Mouse (Mus musculus) spleen, adult 2 months (tissue): ENCODE measurements around the gene Krtap31-1. TPM values are rescaled to one million over a fixed set of nuclear protein-coding genes. Genes with fewer than 3 reads are reported as not detected.

Experiments used
- DNase-seq, 2 experiments: peaks; one replicate each; pipeline versions ENCODE4 v3.0.0 to v3.0.0-alpha.2; 2012 to 2021; ENCODE audit warnings: low spot score in 2 of 2, low read depth in 1 of 2
- H3K27ac ChIP-seq: fragments of 200-500 bp; 2 replicates; pipeline ENCODE4 v1.5.1; 2012; ENCODE audit warnings: low read length, inconsistent platforms; ENCODE audit not compliant: insufficient read depth
- H3K27me3 ChIP-seq: fragments of 200-500 bp; 2 replicates; pipeline ENCODE4 v1.6.1; 2012; ENCODE audit warnings: mild to moderate bottlenecking, moderate library complexity, low read length, inconsistent platforms; ENCODE audit not compliant: control insufficient read depth, insufficient read depth
- H3K36me3 ChIP-seq: fragments of 200-500 bp; 2 replicates; pipeline ENCODE4 v1.6.1; 2012; ENCODE audit warnings: mild to moderate bottlenecking, low read length, inconsistent platforms; ENCODE audit not compliant: control insufficient read depth, insufficient read depth
- H3K4me1 ChIP-seq: fragments of 200-500 bp; 2 replicates; pipeline ENCODE4 v1.6.1; 2011; ENCODE audit warnings: inconsistent platforms; ENCODE audit not compliant: control insufficient read depth, insufficient read depth, insufficient read length
- H3K4me3 ChIP-seq: fragments of 200-500 bp; 2 replicates; pipeline ENCODE4 v1.5.1; 2011; ENCODE audit warnings: mild to moderate bottlenecking, inconsistent platforms; ENCODE audit not compliant: insufficient read depth, insufficient read length; ENCODE audit errors: extremely low read depth
- CTCF ChIP-seq: fragments of 200-500 bp; IDR thresholded peaks from 2 replicates; pipeline ENCODE4 v1.5.1; 2011; ENCODE audit warnings: mild to moderate bottlenecking, inconsistent platforms; ENCODE audit not compliant: insufficient read depth, insufficient read length, insufficient replicate concordance; ENCODE audit errors: extremely low read depth
- POLR2A ChIP-seq: fragments of 200-500 bp; IDR thresholded peaks from 2 replicates; pipeline ENCODE4 v1.6.1; 2011; ENCODE audit warnings: low read depth, low read length, inconsistent platforms
- WGBS: fragments of 180-500 bp; shearing (Covaris S2); methylation state at CpG from one replicate; pipeline ENCODE4 v1.1.7; 2018; 5-methylcytosine and 5-hydroxymethylcytosine counted together
- polyA plus RNA-seq: library from polyadenylated mRNA; depleted of rRNA; stranded (reverse); fragments of >200 nt; gene quantifications from 2 replicates; pipeline ENCODE4 v1.2.3, GENCODE M21; 2012; rRNA removed

Gene Krtap31-1
- polyA plus RNA-seq, 1 experiment: not detected

DNA sequence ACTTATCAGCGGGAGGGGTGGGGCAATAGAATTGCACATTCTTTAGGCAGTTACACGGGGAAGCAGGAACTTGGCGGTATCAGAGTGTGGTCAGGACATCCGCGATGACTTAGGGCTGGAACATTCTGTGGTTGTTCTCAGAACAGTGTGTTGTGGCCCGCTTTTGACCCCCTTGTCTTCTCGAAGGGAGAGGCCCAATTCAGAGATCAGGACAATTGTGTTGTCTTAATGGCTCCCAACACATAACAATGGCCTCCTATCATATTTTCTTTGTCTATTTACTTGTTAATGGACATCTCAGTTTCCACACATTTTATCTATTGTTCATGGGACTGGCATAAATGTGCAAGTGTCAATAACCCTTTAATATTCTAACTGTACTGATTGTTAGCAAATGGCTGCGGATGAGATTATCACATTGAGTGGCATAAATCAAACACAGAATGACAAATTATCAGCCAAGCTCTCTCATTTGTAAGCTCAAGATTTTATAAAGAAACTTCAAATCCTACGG, 30.1 kb downstream of the Krtap31-1 start:
- no peaks in the 10 kb centered on the region for H3K36me3 ChIP-seq
- DNase-seq: no peak
- no peak overlapping the region for H3K27ac ChIP-seq
- no peak for TF ChIP-seq POLR2A
- no peak for TF ChIP-seq CTCF
- no peaks in the 10 kb centered on the region for H3K4me1 ChIP-seq
- 74% methylated on average over 9 of the region's 9 CpGs for whole genome bisulfite sequencing
- no peak overlapping the region for H3K4me3 ChIP-seq
- no peaks in the 10 kb centered on the region for H3K27me3 ChIP-seq

- H3K4me3 ChIP-seq: no peak within 1 kb of the TSS
- H3K4me1 ChIP-seq: no peaks in the 10 kb centered on the region
- no peak within 1 kb of the TSS for H3K27ac ChIP-seq
- DNase-seq: no peak
- H3K27me3 ChIP-seq: no peaks in the 10 kb centered on the region
- 79% methylated on average over 2 of the region's 2 CpGs for WGBS
- no peak for TF ChIP-seq POLR2A
- H3K36me3 ChIP-seq: no peaks in the 10 kb centered on the region
Measured at GRCm38 (mm10) chr11:99948175-99948574, 40.5 kb downstream of the Krtap31-1 start, which contains the start of gene Krtap9-5. Gene Krtap9-5, plus strand, starts transcription at chr11:99948475.

Other genes with a start within 250 kb of the Krtap31-1 start
- gene Gm11563, start 249.0 kb upstream of the Krtap31-1 start, polyA plus RNA-seq: not detected in 2 replicates
- gene Krtap4-6, start 242.0 kb upstream of the Krtap31-1 start, polyA plus RNA-seq: not detected in 2 replicates
- gene Gm14190, start 217.2 kb upstream of the Krtap31-1 start, polyA plus RNA-seq: not detected in 2 replicates
- not detected in 2 replicates for gene Gm14180, start 173.6 kb upstream of the Krtap31-1 start, polyA plus RNA-seq
- gene Gm11595, start 135.0 kb upstream of the Krtap31-1 start, polyA plus RNA-seq: not detected in 2 replicates
- not detected in 2 replicates for gene Krtap4-8, start 127.2 kb upstream of the Krtap31-1 start, polyA plus RNA-seq
- not detected in 2 replicates for gene Krtap4-9, start 122.7 kb upstream of the Krtap31-1 start, polyA plus RNA-seq
- gene Gm11596, start 114.5 kb upstream of the Krtap31-1 start, polyA plus RNA-seq: not detected in 2 replicates
- gene Gm11569, start 109.0 kb upstream of the Krtap31-1 start, polyA plus RNA-seq: not detected in 2 replicates
- not detected in 2 replicates for gene Gm11554, start 103.5 kb upstream of the Krtap31-1 start, polyA plus RNA-seq
- not detected in 2 replicates for gene Krtap4-13, start 98.0 kb upstream of the Krtap31-1 start, polyA plus RNA-seq
- not detected in 2 replicates for gene Gm11564, start 92.3 kb upstream of the Krtap31-1 start, polyA plus RNA-seq
- gene 2300003K06Rik, start 69.9 kb upstream of the Krtap31-1 start, polyA plus RNA-seq: not detected in 2 replicates
- not detected in 2 replicates for gene Krtap4-16, start 56.3 kb upstream of the Krtap31-1 start, polyA plus RNA-seq
- not detected in 2 replicates for gene Gm11568, start 50.0 kb upstream of the Krtap31-1 start, polyA plus RNA-seq
- not detected in 2 replicates for gene Gm11559, start 43.4 kb upstream of the Krtap31-1 start, polyA plus RNA-seq
- gene Krtap9-1, start 34.5 kb upstream of the Krtap31-1 start, polyA plus RNA-seq: not detected in 2 replicates
- not detected in 2 replicates for gene Gm11567, start 28.7 kb upstream of the Krtap31-1 start, polyA plus RNA-seq
- gene Gm11565, start 6.8 kb downstream of the Krtap31-1 start, polyA plus RNA-seq: not detected in 2 replicates
- gene Krtap31-2, start 28.4 kb downstream of the Krtap31-1 start, polyA plus RNA-seq: not detected in 2 replicates
- gene Krtap9-5, start 40.6 kb downstream of the Krtap31-1 start, polyA plus RNA-seq: not detected in 2 replicates
- gene Krtap29-1, start 71.1 kb downstream of the Krtap31-1 start, polyA plus RNA-seq: not detected in 2 replicates
- not detected in 2 replicates for gene Krtap16-1, start 78.7 kb downstream of the Krtap31-1 start, polyA plus RNA-seq
- not detected in 2 replicates for gene Krtap17-1, start 86.1 kb downstream of the Krtap31-1 start, polyA plus RNA-seq
- not detected in 2 replicates for gene Krt33a, start 108.3 kb downstream of the Krtap31-1 start, polyA plus RNA-seq
- not detected in 2 replicates for gene Krt33b, start 121.9 kb downstream of the Krtap31-1 start, polyA plus RNA-seq
- gene Krt34, start 133.6 kb downstream of the Krtap31-1 start, polyA plus RNA-seq: not detected in 2 replicates
- not detected in 2 replicates for gene Krt31, start 142.6 kb downstream of the Krtap31-1 start, polyA plus RNA-seq
- gene Krt32, start 180.3 kb downstream of the Krtap31-1 start, polyA plus RNA-seq: not detected in 2 replicates
- gene Krt35, start 188.3 kb downstream of the Krtap31-1 start, polyA plus RNA-seq: not detected in 2 replicates
- gene Krt36, start 197.7 kb downstream of the Krtap31-1 start, polyA plus RNA-seq: not detected in 2 replicates
- 0.08 TPM in 1 of 2 replicates, not detected in the other for gene Krt13, start 213.6 kb downstream of the Krtap31-1 start, polyA plus RNA-seq
- not detected in 2 replicates for gene Krt15, start 228.0 kb downstream of the Krtap31-1 start, polyA plus RNA-seq
- gene Krt19, start 240.7 kb downstream of the Krtap31-1 start, polyA plus RNA-seq: 3.2 and 4.9 TPM in 2 replicates